Mouse (Mus musculus) cortical plate, adult 2 months (tissue): ENCODE results near the gene Sult4a1.

Source experiments
- CTCF ChIP-seq: fragments of 200-500 bp; IDR thresholded peaks from 2 replicates; pipeline ENCODE4 v1.5.1; 2011; ENCODE audit warnings: mild to moderate bottlenecking, control low read depth, low read length; ENCODE audit not compliant: insufficient read depth; ENCODE audit errors: extremely low read depth
- POLR2A ChIP-seq: fragments of 200-500 bp; IDR thresholded peaks from 2 replicates; pipeline ENCODE4 v1.6.1; 2011; ENCODE audit warnings: mild to moderate bottlenecking, low read length, control low read depth; ENCODE audit not compliant: insufficient read depth; ENCODE audit errors: extremely low read depth

DNA sequence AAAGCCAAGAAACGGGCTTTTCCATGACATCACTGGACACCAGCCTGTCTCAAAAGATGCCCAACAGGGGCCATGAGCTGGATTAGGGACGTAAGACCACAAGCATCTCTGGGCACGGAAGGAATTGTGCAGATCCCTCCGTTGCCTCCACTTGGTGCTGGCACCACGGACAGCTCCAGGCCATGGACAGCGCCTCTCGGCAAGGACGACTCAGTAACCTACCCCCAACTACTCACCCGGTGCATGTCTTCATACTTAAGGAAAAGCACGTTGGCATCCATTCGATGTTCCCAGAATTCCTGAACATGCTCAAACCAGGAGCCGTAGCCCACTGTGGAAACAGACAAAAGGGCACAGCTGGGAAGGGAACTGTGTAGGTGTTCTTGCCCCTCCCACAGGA lies 19.2 kb downstream of the Sult4a1 start:
- TF ChIP-seq CTCF, result no peak
- TF ChIP-seq POLR2A, result no peak
